Mouse (Mus musculus): ENCODE results near the gene Zfp36. TPM values are rescaled to one million over a fixed set of nuclear protein-coding genes. Genes with fewer than 3 reads are reported as not detected.

Gene Zfp36
- polyA plus RNA-seq, 1 experiment = 70.2 TPM

DNA sequence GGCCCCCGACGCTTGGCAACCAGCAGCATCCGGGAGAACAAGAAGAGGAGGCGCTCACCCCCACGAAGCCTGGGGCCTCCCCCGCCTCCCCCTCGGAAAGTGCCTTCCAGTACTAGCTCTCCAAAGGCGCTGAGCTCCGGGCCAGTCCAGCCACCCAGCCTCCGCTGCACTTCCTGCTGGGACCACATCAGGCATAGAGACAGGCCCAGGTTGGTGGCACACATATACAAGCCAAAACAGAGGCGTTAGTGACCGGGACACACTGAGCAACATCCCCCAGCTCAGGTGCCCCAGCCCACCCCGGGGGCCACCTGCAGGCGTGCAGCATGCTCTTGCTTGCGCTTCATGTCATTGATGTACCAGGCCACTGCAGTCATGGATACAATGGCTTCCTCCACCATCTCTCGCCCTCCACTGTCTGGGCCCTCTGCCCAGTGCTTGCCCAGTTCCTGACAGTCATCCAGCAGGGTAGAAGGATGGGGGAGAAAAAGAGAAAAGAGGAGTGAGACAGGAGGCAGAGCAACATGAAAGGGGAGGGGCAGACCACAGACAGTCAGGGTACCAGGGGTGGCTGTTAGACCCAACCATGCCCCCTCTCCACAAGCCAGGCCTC, 12.3 kb downstream of the Zfp36 start:
- peaks cover 6% of the 10 kb centered on the region; the same call in 1 of the 2 replicates for H3K4me1 ChIP-seq (ENCODE audit: control insufficient read depth, insufficient read depth, insufficient read length, low read length)
- H3K4me3 ChIP-seq (ENCODE audit: insufficient read depth, low read depth, low read length) = no peak overlapping the region
- no peak overlapping the region for H3K27ac ChIP-seq (replicated peaks; ENCODE audit: low read depth, low read length)

DNA sequence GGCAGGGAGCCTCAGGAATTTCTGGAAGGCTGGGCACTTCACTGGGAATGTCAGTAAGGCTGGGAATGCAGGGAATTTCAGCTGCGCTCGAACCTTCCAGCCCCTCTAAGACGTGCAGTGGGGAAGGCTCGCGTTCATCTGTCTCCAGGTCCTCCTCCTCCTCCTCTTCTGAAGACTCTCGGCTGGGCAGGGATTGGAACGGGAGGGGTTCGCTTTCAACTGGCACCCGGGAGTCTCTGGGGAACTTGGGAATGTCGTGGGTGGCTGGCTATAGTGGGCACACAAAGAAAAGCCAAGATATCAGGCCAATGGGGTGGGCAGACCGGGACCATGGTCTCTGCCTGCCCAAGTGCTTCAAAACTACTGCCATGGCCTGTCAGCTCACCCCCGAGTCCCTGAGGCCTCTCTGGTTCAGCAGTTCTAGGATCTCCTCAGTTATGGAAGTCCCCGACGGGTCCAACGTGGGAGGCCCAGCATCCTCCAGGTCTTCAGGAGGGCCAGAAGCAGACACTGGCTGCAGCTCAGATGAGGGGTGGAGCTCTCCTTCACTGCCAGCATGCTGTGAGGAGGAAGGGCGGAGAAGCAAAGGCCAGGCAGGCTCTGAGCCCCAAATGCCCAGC, 17.5 kb downstream of the Zfp36 start:
- Histone ChIP-seq H3K27ac (replicated peaks; ENCODE audit: low read depth, low read length) (no peak overlapping the region), H3K4me1 (ENCODE audit: control insufficient read depth, insufficient read depth, insufficient read length, low read length) (no peaks in the 10 kb centered on the region), H3K4me3 (ENCODE audit: insufficient read depth, low read depth, low read length) (no peak overlapping the region)

GRCm38 (mm10) chr7:28361647-28362341, 18.3 kb downstream of the Zfp36 start:
- H3K4me3 ChIP-seq (ENCODE audit: insufficient read depth, low read depth, low read length) = no peak overlapping the region
- H3K4me1 ChIP-seq (ENCODE audit: control insufficient read depth, insufficient read depth, insufficient read length, low read length) = peaks cover 2% of the 10 kb centered on the region; the same call in 1 of the 2 replicates
- H3K27ac ChIP-seq (replicated peaks; ENCODE audit: low read depth, low read length) = no peak overlapping the region

GRCm38 (mm10) chr7:28360291-28360690, 19.8 kb downstream of the Zfp36 start:
- Histone ChIP-seq H3K4me1 (ENCODE audit: control insufficient read depth, insufficient read depth, insufficient read length, low read length) (peaks cover 2% of the 10 kb centered on the region; the same call in 1 of the 2 replicates), H3K27ac (replicated peaks; ENCODE audit: low read depth, low read length) (no peak overlapping the region), H3K4me3 (ENCODE audit: insufficient read depth, low read depth, low read length) (no peak overlapping the region)

- Histone ChIP-seq H3K27ac (replicated peaks; ENCODE audit: low read depth, low read length) (no peak overlapping the region), H3K4me3 (ENCODE audit: insufficient read depth, low read depth, low read length) (no peak overlapping the region), H3K4me1 (ENCODE audit: control insufficient read depth, insufficient read depth, insufficient read length, low read length) (peaks cover 2% of the 10 kb centered on the region; the same call in 1 of the 2 replicates)
Observed at GRCm38 (mm10) chr7:28359854-28360253, 20.2 kb downstream of the Zfp36 start.

DNA sequence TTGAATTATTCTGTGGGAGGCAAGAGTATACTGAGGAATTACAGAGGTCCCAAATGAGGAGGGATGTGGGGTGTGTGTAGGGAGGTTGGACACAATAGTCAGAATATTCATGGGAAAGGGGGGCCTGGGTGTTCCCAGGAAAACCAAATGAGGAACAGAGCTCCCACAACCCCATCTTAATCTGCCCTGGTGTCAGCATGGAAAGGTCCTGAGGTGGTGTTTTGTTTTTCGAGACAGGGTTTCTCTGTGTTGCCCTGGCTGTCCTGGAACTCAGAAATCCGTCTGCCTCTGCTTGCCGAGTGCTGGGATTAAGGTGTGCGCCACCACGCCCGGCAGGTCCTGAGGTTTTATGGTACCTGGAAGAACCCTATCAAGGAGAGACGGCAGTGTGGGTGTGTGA, 21.6 kb downstream of the Zfp36 start:
- H3K4me3 ChIP-seq (ENCODE audit: insufficient read depth, low read depth, low read length) = no peak overlapping the region
- peaks cover 2% of the 10 kb centered on the region; the same call in 1 of the 2 replicates for H3K4me1 ChIP-seq (ENCODE audit: control insufficient read depth, insufficient read depth, insufficient read length, low read length)
- peak overlapping the region; percentile 31; the same call in 1 of the 2 replicates for H3K27ac ChIP-seq (replicated peaks; ENCODE audit: low read depth, low read length)

DNA sequence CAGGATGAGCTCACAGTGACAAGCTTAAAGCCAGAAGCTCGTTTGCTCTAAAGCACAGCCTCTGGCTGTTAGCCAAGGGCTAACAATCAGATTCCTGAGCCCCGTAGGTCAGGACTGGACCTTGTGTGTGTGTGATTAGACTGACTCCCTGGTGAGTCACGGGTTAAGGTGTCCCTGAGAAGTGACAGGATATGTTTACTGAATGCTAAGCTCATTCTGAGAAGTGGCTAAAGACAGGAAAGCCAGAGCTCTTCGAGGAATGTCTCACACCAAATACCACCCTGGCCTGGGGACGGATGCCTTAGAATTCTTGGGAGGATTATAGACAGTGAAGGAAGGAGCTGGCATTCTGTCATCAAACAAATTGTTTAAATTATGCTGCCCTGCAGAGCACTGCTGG, 22.1 kb downstream of the Zfp36 start:
- no peak overlapping the region for H3K4me3 ChIP-seq (ENCODE audit: insufficient read depth, low read depth, low read length)
- peak overlapping the region; percentile 31; the same call in 1 of the 2 replicates for H3K27ac ChIP-seq (replicated peaks; ENCODE audit: low read depth, low read length)
- H3K4me1 ChIP-seq (ENCODE audit: control insufficient read depth, insufficient read depth, insufficient read length, low read length) = peaks cover 2% of the 10 kb centered on the region; the same call in 1 of the 2 replicates

DNA sequence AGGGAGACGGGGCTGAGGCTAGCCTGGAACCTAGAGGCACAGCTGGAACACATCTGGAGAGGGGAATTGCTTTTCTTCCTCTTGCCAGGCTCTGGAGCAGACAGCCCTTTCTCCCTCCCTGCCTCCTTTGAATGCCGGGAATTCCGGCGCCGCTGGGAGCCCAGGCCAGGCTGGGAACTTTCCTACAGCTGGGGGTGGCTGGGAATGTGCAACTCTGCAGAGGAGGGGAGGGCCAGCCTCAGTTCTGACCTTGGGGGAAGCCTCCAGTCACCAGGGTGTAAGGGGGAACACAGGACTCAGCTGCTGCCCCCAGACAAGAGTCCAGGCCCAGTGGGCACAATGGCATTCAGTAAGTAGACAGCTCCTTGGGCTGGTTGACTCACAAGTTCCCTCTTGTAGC, 23.1 kb downstream of the Zfp36 start:
- Histone ChIP-seq H3K4me3 (ENCODE audit: insufficient read depth, low read depth, low read length) (no peak overlapping the region), H3K27ac (replicated peaks; ENCODE audit: low read depth, low read length) (no peak overlapping the region; the same call in 1 of the 2 replicates), H3K4me1 (ENCODE audit: control insufficient read depth, insufficient read depth, insufficient read length, low read length) (peaks cover 2% of the 10 kb centered on the region)

DNA sequence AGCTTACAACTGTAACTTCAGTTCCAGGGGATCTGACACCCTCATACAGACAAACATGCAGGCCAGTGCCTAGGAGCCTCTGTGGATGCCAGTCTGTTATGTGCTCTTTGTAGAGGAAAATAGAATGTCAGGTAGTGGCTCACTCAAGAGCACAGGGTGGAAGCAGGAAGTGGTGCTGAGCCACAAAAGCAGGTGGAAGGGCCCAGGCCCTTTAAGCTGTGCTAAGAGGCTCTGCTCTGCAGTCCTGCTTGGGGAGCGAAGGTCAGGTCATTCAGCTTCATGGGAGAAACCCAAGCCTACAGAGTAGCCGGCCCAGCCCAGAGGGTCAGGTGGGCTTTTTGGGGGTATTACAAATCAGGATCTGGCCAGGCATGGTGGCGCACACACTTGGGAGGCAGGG, 24.8 kb downstream of the Zfp36 start:
- H3K4me1 ChIP-seq (ENCODE audit: control insufficient read depth, insufficient read depth, insufficient read length, low read length) = peaks cover 6% of the 10 kb centered on the region
- no peak overlapping the region for H3K27ac ChIP-seq (replicated peaks; ENCODE audit: low read depth, low read length)
- H3K4me3 ChIP-seq (ENCODE audit: insufficient read depth, low read depth, low read length) = no peak overlapping the region

- Histone ChIP-seq H3K4me3 (ENCODE audit: insufficient read depth, low read depth, low read length) (no peak overlapping the region), H3K27ac (replicated peaks; ENCODE audit: low read depth, low read length) (no peak overlapping the region), H3K4me1 (ENCODE audit: control insufficient read depth, insufficient read depth, insufficient read length, low read length) (peaks cover 9% of the 10 kb centered on the region)
Observed at GRCm38 (mm10) chr7:28354596-28354995, 25.5 kb downstream of the Zfp36 start.

DNA sequence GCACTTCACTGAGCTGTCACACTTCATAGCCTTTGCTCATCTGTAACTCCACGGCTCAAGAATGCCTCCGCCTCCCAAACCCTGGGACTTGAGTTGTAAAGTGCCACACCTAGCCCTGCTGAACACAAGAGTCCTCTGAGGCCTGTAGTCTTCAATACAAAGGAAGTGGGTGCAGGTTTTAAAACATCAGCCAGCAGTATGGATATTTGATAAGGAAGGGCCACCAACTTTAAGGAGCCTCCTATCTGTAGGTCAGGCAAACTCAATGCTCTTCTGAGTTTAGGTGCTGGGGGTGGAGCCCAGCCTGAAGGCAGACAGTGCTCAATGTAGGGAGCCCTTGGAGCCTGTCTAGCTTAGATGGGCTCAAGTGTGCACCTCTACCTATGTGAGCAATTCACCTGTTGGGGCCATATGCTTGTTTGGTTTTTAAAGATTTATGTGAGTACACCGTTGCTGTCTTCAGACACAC, 25.9 kb downstream of the Zfp36 start:
- Histone ChIP-seq H3K4me3 (ENCODE audit: insufficient read depth, low read depth, low read length) (no peak overlapping the region), H3K4me1 (ENCODE audit: control insufficient read depth, insufficient read depth, insufficient read length, low read length) (peaks cover 9% of the 10 kb centered on the region), H3K27ac (replicated peaks; ENCODE audit: low read depth, low read length) (no peak overlapping the region)

DNA sequence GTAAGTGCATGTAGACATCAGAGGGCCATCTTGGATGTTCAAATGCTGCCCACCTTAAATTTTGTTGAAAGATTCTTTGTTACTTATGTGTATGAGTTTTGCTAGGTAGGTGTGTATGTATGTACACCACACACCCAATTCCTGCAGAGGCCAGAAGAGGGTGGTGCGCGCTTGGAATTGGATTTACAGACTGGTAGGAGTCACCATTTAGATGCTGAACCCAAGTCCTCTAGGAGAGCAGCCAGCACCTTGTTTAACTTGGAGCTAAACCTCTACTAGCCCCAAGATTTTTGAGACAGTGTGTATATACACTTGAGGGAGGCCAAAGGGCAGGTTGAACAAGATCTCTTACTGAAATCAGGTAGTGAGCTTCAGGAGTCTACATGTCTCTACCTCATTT, 26.8 kb downstream of the Zfp36 start:
- H3K27ac ChIP-seq (replicated peaks; ENCODE audit: low read depth, low read length) = no peak overlapping the region
- peaks cover 9% of the 10 kb centered on the region for H3K4me1 ChIP-seq (ENCODE audit: control insufficient read depth, insufficient read depth, insufficient read length, low read length)
- no peak overlapping the region for H3K4me3 ChIP-seq (ENCODE audit: insufficient read depth, low read depth, low read length)

DNA sequence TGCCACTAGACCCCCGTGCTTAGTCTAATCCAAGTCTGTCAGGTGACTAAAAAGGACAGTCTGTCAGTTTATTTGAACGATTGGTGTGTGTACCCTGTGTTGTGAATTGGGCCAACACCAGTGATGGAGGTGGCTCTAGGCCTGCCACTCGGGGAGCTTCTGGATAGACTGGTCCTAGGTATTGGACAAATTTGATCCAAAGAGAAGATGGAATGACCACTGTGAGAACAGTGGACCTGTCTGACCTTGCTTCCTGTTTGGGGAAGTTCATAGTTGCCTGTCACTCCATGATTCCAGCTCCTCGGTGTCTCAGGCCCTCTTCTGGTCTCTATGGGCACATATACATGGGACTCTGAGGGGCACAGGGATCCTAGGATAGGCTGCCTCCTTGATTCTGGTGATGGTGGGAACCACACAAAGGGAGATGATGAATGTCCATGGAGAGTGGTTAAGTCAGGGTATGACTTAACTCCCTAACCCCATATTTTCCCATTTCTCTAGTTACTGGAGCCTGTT, 28.3 kb downstream of the Zfp36 start:
- Histone ChIP-seq H3K4me3 (ENCODE audit: insufficient read depth, low read depth, low read length) (peak overlapping the region; percentile 84), H3K4me1 (ENCODE audit: control insufficient read depth, insufficient read depth, insufficient read length, low read length) (peaks cover 7% of the 10 kb centered on the region; the same call in 1 of the 2 replicates), H3K27ac (replicated peaks; ENCODE audit: low read depth, low read length) (no peak overlapping the region)

GRCm38 (mm10) chr7:28350155-28350883, 29.7 kb downstream of the Zfp36 start, which contains the start of gene Rps16:
Rps16 (plus strand) TSS chr7:28350652.
- H3K27ac ChIP-seq (replicated peaks; ENCODE audit: low read depth, low read length) = peak within 1 kb of the TSS; percentile 90

GRCm38 (mm10) chr7:28348601-28349000, 31.5 kb downstream of the Zfp36 start:
- Histone ChIP-seq H3K27ac (replicated peaks; ENCODE audit: low read depth, low read length) (no peak overlapping the region), H3K4me3 (ENCODE audit: insufficient read depth, low read depth, low read length) (no peak overlapping the region)

More at GRCm38 (mm10) chr7:28350155-28350883, 29.7 kb downstream of the Zfp36 start, which contains the start of gene Rps16:
- peaks cover 7% of the 10 kb centered on the region; the same call in 1 of the 2 replicates for H3K4me1 ChIP-seq (ENCODE audit: control insufficient read depth, insufficient read depth, insufficient read length, low read length)
- H3K4me3 ChIP-seq (ENCODE audit: insufficient read depth, low read depth, low read length) = peak within 1 kb of the TSS; percentile 84

More at GRCm38 (mm10) chr7:28348601-28349000, 31.5 kb downstream of the Zfp36 start:
- peaks cover 7% of the 10 kb centered on the region; the same call in 1 of the 2 replicates for H3K4me1 ChIP-seq (ENCODE audit: control insufficient read depth, insufficient read depth, insufficient read length, low read length)
